Mouse (Mus musculus) erythroblast, embryonic 14.5 days (primary cell): ENCODE data around the gene Sprr2a1.
"Not testable (repeated sequence)": the region's sequence is repeated elsewhere in the genome, so short reads cannot be mapped to it uniquely, and the experiment has no call there.

Source experiments
- GATA1 ChIP-seq: IDR thresholded peaks from 2 replicates; pipeline ENCODE4 v1.6.1; 2012; ENCODE audit warnings: low read length, inconsistent platforms, mixed read lengths
- TAL1 ChIP-seq: IDR thresholded peaks from 3 replicates; pipeline ENCODE4 v1.6.1; 2012; ENCODE audit warnings: low read length, inconsistent platforms, mixed read lengths

- TF ChIP-seq GATA1, TAL1: not testable (repeated sequence)
These were observed 8.1 kb downstream of the Sprr2a1 start for GRCm38 (mm10) chr3:92223708-92224107.
